Mouse (Mus musculus): Measurements from ENCODE around the gene Pcsk2. TPM values are rescaled to one million over a fixed set of nuclear protein-coding genes. Genes with fewer than 3 reads are reported as not detected.

Pcsk2 gene
- 0.03 TPM in 1 of 2 replicates, not detected in the other for polyA plus RNA-seq (2012; rRNA removed)

DNA sequence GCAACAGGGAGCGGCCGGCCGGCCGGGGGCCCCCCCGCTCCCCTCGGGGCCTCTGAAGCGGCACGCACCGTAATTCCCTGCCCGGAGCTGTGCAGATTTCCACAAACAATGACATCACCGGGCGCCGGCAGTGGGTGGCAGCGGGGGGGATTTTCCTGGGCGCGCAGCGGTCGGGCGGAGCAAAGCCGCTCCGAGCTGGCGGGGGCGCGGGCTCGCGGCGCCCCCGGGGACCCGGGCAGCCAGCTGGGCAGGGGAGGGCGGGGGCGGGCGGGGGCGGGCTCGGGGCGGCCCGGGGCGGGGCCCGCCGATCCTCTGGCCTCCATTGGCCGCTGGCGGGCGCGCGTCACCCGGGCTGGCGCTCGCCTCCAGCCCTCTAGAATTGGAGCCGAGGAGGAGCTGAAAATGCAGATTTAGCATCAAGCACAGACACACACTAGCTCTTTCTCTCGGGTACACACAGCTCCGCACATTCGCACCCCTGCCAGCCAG is at the start of gene Pcsk2:
TSS of gene Pcsk2 (plus strand) at position 399 of the 489 bp plus-strand sequence.

DNA sequence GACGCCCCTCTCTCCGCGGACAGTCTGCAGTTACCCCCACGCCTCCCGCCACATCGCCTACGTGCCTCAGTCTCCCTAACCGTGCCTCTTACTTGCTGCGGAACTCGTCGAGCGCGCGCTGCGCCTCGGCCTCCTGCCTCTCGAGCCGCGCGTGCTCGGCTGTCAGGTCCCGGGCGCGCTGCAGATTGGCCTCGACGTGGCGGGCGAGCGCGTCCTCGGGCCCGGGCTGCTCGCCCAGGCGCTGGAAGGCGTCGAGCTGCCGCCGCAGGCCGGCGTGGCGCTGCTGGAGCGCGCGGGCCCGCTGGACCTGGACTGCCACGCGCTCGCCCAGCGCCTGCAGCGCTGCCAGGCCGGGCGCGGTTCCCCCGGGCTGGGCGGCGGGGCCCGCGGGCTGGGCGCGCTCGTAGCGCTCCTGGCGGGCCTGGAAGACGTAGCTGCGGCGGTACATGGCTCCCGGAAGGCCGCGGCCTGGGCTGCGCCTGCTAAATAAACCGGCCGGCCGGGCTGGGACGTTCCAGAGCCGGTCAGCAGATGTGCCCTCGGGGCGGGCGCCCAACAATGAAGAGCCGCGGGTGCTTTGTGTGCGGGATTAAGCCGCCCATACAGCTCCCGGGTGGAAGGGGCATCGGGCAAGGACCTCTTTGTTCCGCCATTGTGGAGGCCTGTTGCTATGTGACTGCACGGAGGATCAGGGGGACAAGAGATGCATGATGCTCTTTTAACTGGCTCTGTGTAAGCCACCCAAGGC is 316.7 kb downstream of the Pcsk2 start, which contains the start of gene Bfsp1:
TSS of gene Bfsp1 (minus strand) at position 690 of the 748 bp plus-strand sequence.

